Mouse (Mus musculus) ES-Bruce4 (cell line): ENCODE results near the gene Sox18.

ENCODE experiments used
- CTCF ChIP-seq: IDR thresholded peaks from one replicate; pipeline ENCODE4 v1.8.1; 2011; ENCODE audit warnings: low read depth, low read length
- POLR2A ChIP-seq: IDR thresholded peaks from one replicate; pipeline ENCODE4 v1.8.1; 2011; ENCODE audit warnings: low read length; ENCODE audit not compliant: insufficient read depth

DNA sequence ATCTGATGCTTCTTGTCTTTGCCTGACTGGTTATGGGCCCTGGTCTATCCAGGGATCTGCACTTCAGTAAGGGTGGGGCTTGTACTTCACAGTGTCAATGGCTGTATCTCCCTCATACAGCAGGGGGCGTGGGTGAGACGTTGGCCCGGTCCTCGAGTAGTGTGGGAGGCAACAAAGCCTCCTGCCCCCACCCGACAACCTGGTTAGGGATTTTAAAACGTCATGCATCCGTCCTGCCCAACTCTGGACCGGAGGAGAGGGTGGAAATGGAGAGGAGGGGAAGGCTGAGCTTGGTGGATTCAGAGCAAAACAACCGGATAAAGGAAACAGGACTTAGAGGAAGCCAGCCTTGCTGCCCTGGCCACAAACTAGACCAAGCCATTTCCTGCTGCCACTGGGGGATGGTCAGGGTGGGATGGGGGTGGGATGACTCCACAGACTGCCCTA, 11.8 kb downstream of the Sox18 start:
- peak; percentile 87 for TF ChIP-seq CTCF
- no peak for TF ChIP-seq POLR2A
